Mouse (Mus musculus): ENCODE results near the gene Tbc1d1. TPM values are rescaled to one million over a fixed set of nuclear protein-coding genes. Genes with fewer than 3 reads are reported as not detected.
A peak's percentile ranks its signal among the peaks of the same experiment; 100 is the strongest.
"Not testable (repeated sequence)": the region's sequence is repeated elsewhere in the genome, so short reads cannot be mapped to it uniquely, and the experiment has no call there.

The Tbc1d1 gene
- polyA plus RNA-seq, 1 experiment, result 17.0 TPM

- Histone ChIP-seq H3K27ac (ENCODE audit: control insufficient read depth, insufficient read depth, low read length) (no peak overlapping the region), H3K27me3 (ENCODE audit: control insufficient read depth, insufficient read depth, low read length) (no peaks in the 10 kb centered on the region), H3K36me3 (ENCODE audit: control insufficient read depth, insufficient read depth, low read length) (peaks cover 14% of the 10 kb centered on the region), H3K4me3 (ENCODE audit: control insufficient read depth, insufficient read depth, low read length) (no peak overlapping the region), H3K4me1 (replicated peaks; ENCODE audit: control insufficient read depth, insufficient read depth, low read length) (no peaks in the 10 kb centered on the region)
- TF ChIP-seq POLR2A (IDR thresholded peaks at IDR 0.05; ENCODE audit: control insufficient read depth, extremely low read depth, insufficient read depth, low read length, poor library complexity) (no peak), CTCF (IDR thresholded peaks at IDR 0.05; ENCODE audit: borderline replicate concordance, control insufficient read depth, extremely low read depth, insufficient read depth, low read length, poor library complexity) (no peak)
- no peak for DNase-seq
- 98% methylated on average over 8 of the region's 8 CpGs for WGBS
Measured at GRCm38 (mm10) chr5:64324920-64325319, 168.8 kb downstream of the Tbc1d1 start.

DNA sequence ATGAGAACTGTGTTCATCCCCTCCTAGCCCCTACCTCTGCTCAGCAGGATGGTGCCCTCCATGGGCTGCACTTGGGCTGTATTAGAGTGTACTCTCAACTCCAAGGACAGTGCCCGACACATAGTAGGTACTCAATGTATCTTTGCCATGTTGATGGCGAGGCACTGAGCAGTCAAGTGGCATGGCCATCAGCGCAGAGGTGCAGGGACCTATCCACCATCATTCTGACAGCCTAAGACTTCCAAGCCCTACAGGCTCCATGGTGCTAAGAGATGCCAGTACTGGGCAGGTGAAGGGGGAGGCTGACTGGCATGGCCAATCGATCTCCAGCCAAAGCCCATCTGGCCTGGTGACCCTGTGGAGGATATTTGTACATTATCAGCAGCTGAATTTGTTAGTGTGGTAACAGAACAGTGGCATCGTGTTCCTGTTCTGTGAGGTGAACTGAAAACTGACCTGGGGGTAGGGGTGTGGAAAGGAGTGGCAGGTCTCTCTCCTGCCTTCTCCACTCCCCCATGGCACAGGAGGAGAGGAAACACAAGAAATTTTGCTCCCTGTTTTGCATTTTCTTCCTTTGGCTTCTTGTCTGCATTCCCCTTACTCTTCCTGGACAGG lies 169.7 kb downstream of the Tbc1d1 start:
- Histone ChIP-seq H3K27ac (ENCODE audit: control insufficient read depth, insufficient read depth, low read length) (no peak overlapping the region), H3K27me3 (ENCODE audit: control insufficient read depth, insufficient read depth, low read length) (no peaks in the 10 kb centered on the region), H3K36me3 (ENCODE audit: control insufficient read depth, insufficient read depth, low read length) (peaks cover 14% of the 10 kb centered on the region), H3K4me1 (replicated peaks; ENCODE audit: control insufficient read depth, insufficient read depth, low read length) (no peaks in the 10 kb centered on the region), H3K4me3 (ENCODE audit: control insufficient read depth, insufficient read depth, low read length) (no peak overlapping the region)
- TF ChIP-seq POLR2A (IDR thresholded peaks at IDR 0.05; ENCODE audit: control insufficient read depth, extremely low read depth, insufficient read depth, low read length, poor library complexity) (no peak), CTCF (IDR thresholded peaks at IDR 0.05; ENCODE audit: borderline replicate concordance, control insufficient read depth, extremely low read depth, insufficient read depth, low read length, poor library complexity) (no peak)
- 95% methylated on average over 5 of the region's 5 CpGs for whole genome bisulfite sequencing
- no peak for DNase-seq

- DNase-seq, result no peak
- Histone ChIP-seq H3K27me3 (ENCODE audit: control insufficient read depth, insufficient read depth, low read length) (no peaks in the 10 kb centered on the region), H3K4me3 (ENCODE audit: control insufficient read depth, insufficient read depth, low read length) (no peak overlapping the region), H3K4me1 (replicated peaks; ENCODE audit: control insufficient read depth, insufficient read depth, low read length) (no peaks in the 10 kb centered on the region), H3K27ac (ENCODE audit: control insufficient read depth, insufficient read depth, low read length) (no peak overlapping the region), H3K36me3 (ENCODE audit: control insufficient read depth, insufficient read depth, low read length) (peaks cover 14% of the 10 kb centered on the region)
- WGBS, result 96% methylated on average over 7 of the region's 7 CpGs
- TF ChIP-seq CTCF (IDR thresholded peaks at IDR 0.05; ENCODE audit: borderline replicate concordance, control insufficient read depth, extremely low read depth, insufficient read depth, low read length, poor library complexity) (no peak), POLR2A (IDR thresholded peaks at IDR 0.05; ENCODE audit: control insufficient read depth, extremely low read depth, insufficient read depth, low read length, poor library complexity) (no peak)
Measured at GRCm38 (mm10) chr5:64326427-64327181, 170.5 kb downstream of the Tbc1d1 start.

DNA sequence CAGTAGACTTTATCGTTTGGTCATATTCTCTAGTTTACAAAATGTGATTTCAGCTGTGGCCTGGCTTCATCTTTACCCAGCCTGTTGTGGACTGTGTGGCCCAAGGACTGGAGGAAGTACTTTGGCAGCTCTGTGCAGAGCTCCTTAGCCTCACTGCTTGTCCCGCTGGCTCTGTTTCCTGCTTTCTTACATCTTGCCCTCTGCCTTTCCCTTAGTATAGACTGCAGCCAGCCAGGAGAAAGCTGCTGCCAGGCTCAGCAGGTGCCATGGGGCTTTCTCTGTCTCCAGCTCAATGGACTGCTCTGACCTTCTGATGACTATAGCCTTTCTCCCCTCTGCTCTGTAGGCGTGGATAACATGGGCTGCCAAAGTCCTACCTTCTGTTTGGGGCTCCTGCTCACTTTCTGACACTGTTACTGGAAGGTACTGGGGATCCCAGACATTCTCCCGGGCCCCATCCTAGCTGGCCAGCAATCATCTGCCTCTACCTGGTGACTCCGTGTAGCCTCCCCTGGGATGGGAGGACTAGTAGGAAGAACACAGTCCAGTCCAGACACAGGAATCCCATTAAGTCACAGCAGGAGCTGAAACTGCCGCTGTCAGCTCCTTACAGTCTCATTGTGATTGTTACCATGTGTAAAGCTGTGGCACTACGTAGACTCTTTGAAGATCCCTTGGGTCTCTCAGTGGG lies 171.3 kb downstream of the Tbc1d1 start:
- no peak for DNase-seq
- TF ChIP-seq CTCF (IDR thresholded peaks at IDR 0.05; ENCODE audit: borderline replicate concordance, control insufficient read depth, extremely low read depth, insufficient read depth, low read length, poor library complexity) (no peak), POLR2A (IDR thresholded peaks at IDR 0.05; ENCODE audit: control insufficient read depth, extremely low read depth, insufficient read depth, low read length, poor library complexity) (no peak)
- peaks cover 14% of the 10 kb centered on the region for H3K36me3 ChIP-seq (ENCODE audit: control insufficient read depth, insufficient read depth, low read length)
- no peaks in the 10 kb centered on the region for H3K4me1 ChIP-seq (replicated peaks; ENCODE audit: control insufficient read depth, insufficient read depth, low read length)
- H3K4me3 ChIP-seq (ENCODE audit: control insufficient read depth, insufficient read depth, low read length), result no peak overlapping the region
- no peak overlapping the region for H3K27ac ChIP-seq (ENCODE audit: control insufficient read depth, insufficient read depth, low read length)
- 91% methylated on average over 7 of the region's 7 CpGs for WGBS
- H3K27me3 ChIP-seq (ENCODE audit: control insufficient read depth, insufficient read depth, low read length), result no peaks in the 10 kb centered on the region

DNA sequence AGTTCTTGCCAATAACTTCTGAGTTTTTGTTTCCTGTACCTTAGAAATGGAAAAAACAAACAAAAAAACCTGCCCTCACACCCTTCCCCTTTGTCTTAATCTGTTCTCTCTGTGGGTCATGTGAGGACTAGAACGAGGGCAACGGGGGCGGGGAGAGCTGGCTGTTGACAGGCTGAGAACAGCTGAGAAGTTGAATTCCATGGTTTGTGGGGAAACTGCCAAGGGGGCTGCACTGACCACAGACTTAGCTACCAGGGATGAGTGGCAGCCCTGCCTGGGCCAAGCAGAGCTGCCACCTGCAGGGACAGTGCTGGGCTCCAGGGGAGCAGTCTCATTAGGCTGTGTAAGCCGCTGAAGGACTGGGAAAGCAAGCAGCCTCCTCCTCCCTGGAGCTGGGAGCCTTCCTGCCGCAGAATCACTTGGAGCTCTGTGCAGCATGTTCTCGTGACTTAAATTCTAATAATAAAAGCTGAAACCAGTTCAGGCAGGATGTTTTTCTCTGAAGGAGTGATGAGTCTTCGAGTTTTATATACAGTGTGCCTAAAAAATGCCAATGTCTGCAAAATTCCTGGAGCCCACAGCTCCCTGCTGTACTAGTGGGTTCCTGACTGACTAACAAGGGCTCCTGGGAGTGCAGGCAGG lies 180.8 kb downstream of the Tbc1d1 start:
- Histone ChIP-seq H3K27me3 (ENCODE audit: control insufficient read depth, insufficient read depth, low read length) (no peaks in the 10 kb centered on the region), H3K36me3 (ENCODE audit: control insufficient read depth, insufficient read depth, low read length) (peaks cover 14% of the 10 kb centered on the region), H3K4me3 (ENCODE audit: control insufficient read depth, insufficient read depth, low read length) (no peak overlapping the region), H3K27ac (ENCODE audit: control insufficient read depth, insufficient read depth, low read length) (peak overlapping the region; percentile 8; the same call in 1 of the 2 replicates), H3K4me1 (replicated peaks; ENCODE audit: control insufficient read depth, insufficient read depth, low read length) (peaks cover 16% of the 10 kb centered on the region)
- TF ChIP-seq POLR2A (IDR thresholded peaks at IDR 0.05; ENCODE audit: control insufficient read depth, extremely low read depth, insufficient read depth, low read length, poor library complexity) (no peak), CTCF (IDR thresholded peaks at IDR 0.05; ENCODE audit: borderline replicate concordance, control insufficient read depth, extremely low read depth, insufficient read depth, low read length, poor library complexity) (no peak)
- 12% methylated on average over 7 of the region's 7 CpGs for WGBS
- no peak for DNase-seq

GRCm38 (mm10) chr5:64338795-64339194 lies 182.7 kb downstream of the Tbc1d1 start:
- DNase-seq; H3K27me3 ChIP-seq (ENCODE audit: control insufficient read depth, insufficient read depth, low read length); H3K4me3 ChIP-seq (ENCODE audit: control insufficient read depth, insufficient read depth, low read length); H3K27ac ChIP-seq (ENCODE audit: control insufficient read depth, insufficient read depth, low read length): not testable (repeated sequence)
- Histone ChIP-seq H3K36me3 (ENCODE audit: control insufficient read depth, insufficient read depth, low read length) (peaks cover 14% of the 10 kb centered on the region), H3K4me1 (replicated peaks; ENCODE audit: control insufficient read depth, insufficient read depth, low read length) (peaks cover 21% of the 10 kb centered on the region)
- WGBS, result 71% methylated on average over 6 of the region's 6 CpGs
